Mouse (Mus musculus) stomach, postnatal 0 days (tissue): ENCODE measurements around the gene Mif4gd. TPM values are rescaled to one million over a fixed set of nuclear protein-coding genes. Genes with fewer than 3 reads are reported as not detected.

Experiments
- ATAC-seq: fragments of 200-750 bp; cut with Nextera tagmentation; 2 replicates; pipeline ENCODE4 v1.8.0; 2017; ENCODE audit not compliant: low FRiP score, low TSS enrichment
- DNase-seq: peaks from one replicate; pipeline ENCODE4 v3.0.0-alpha.2; 2016; ENCODE audit warnings: low spot score
- H3K27ac ChIP-seq: fragments of 300-500 bp; sonication (generic); replicated peaks from 2 replicates; pipeline ENCODE4 v1.5.1; 2014; ENCODE audit warnings: mild to moderate bottlenecking, control low read depth
- H3K27me3 ChIP-seq: fragments of 300-500 bp; sonication (generic); 2 replicates; pipeline ENCODE4 v1.6.1; 2014; ENCODE audit warnings: low read length; ENCODE audit not compliant: control insufficient read depth, insufficient read depth
- H3K36me3 ChIP-seq: fragments of 300-500 bp; sonication (generic); 2 replicates; pipeline ENCODE4 v1.6.1; 2014; ENCODE audit warnings: low read length, mixed read lengths; ENCODE audit not compliant: control insufficient read depth, insufficient read depth
- H3K4me1 ChIP-seq: fragments of 300-500 bp; sonication (generic); replicated peaks from 2 replicates; pipeline ENCODE4 v1.6.1; 2014; ENCODE audit warnings: antibody characterized with exemption; ENCODE audit not compliant: control insufficient read depth, insufficient read depth
- H3K4me2 ChIP-seq: fragments of 300-500 bp; sonication (generic); replicated peaks from 2 replicates; pipeline ENCODE4 v1.6.1; 2014; ENCODE audit warnings: low read depth, mild to moderate bottlenecking, control low read depth, moderate library complexity
- H3K4me3 ChIP-seq: fragments of 300-500 bp; sonication (generic); 2 replicates; pipeline ENCODE4 v1.5.1; 2014; ENCODE audit warnings: low read depth, low read length, control low read depth
- H3K9ac ChIP-seq: fragments of 300-500 bp; sonication (generic); 2 replicates; pipeline ENCODE4 v1.6.1; 2014; ENCODE audit warnings: mild to moderate bottlenecking, low read length, control low read depth, mixed read lengths
- H3K9me3 ChIP-seq: fragments of 300-500 bp; sonication (generic); 2 replicates; pipeline ENCODE4 v1.6.1; 2016; ENCODE audit warnings: low read length; ENCODE audit not compliant: control insufficient read depth
- CTCF ChIP-seq: IDR thresholded peaks from 2 replicates; pipeline ENCODE4 v1.5.1; 2016; ENCODE audit warnings: antibody characterized with exemption, low read depth, mild to moderate bottlenecking, moderate library complexity
- EP300 ChIP-seq: optimal IDR thresholded peaks from 2 replicates; pipeline ENCODE3; 2016; ENCODE audit warnings: antibody characterized with exemption
- WGBS: fragments of 180-500 bp; shearing (Covaris S2); extraction: QIAGEN DNeasy Blood & Tissue Kit; methylation state at CpG from one replicate; pipeline ENCODE4 v1.1.7; 2014; 5-methylcytosine and 5-hydroxymethylcytosine counted together
- polyA plus RNA-seq: library from polyadenylated mRNA; unstranded; fragments of >200 nt; fragmentation: Nextera tagmentation; extraction: Ambion mirVana; gene quantifications from 2 replicates; pipeline ENCODE4 v1.2.1, GENCODE M21; 2015

Mif4gd gene
- polyA plus RNA-seq, 1 experiment from 2014 or later = 48.9 TPM

GRCm38 (mm10) chr11:115627705-115628464 lies 15.1 kb upstream of the Mif4gd start, which contains the start of gene Slc25a19:
Gene Slc25a19 (minus strand): TSS chr11:115628295.
- H3K27ac ChIP-seq = 0 out of 2 replicates have a peak within 1 kb of the TSS, but pooled peaks have one; percentile 40
- under 1% methylated on average over 47 of the region's 47 CpGs for WGBS

DNA sequence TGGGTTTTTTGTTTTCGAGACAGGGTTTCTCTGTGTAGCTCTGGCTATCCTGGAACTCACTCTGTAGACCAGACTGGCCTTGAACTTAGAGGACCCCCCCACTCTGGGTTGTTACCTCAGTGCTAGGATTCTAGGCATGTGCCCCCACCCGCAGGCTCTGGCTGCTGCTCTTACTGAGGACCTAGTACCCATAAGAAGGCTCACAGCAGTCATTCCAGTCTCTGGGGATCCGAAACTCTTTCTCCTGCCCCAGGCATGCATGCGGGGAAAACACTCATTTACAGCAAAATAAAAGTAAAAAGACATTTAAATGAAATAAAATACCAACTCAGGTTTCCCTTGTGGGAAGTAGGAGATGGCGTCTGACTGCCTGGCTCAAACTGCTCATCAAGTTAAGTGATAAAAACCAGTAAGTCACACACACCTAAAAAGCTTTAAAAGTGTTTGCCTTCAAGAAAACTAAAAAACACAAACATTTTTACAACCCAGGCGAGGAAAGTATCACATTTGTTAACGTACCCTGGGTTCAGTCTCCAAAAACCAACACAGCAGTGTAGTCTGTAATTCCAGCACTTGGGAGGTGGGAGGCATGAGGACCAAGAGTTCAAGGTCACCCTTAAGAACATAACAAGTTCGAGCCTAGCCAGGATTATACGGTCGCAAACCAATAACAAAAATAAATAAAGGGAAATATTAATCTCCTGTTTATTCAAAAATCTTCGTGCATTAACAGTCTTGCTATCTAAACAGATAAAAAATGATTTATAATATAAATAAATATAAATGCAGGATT lies 14.3 kb upstream of the Mif4gd start:
- H3K4me1 ChIP-seq = no peaks in the 10 kb centered on the region
- no peaks in the 10 kb centered on the region for H3K27me3 ChIP-seq
- peak overlapping the region; percentile 61 for H3K4me3 ChIP-seq
- H3K27ac ChIP-seq = no peak overlapping the region
- TF ChIP-seq EP300 (no peak), CTCF (no peak)
- no peak for DNase-seq
- peak overlapping the region; percentile 87 for H3K4me2 ChIP-seq
- H3K36me3 ChIP-seq = peaks cover 4% of the 10 kb centered on the region; the same call in 1 of the 2 replicates
- H3K9ac ChIP-seq = no peak overlapping the region; the same call in 1 of the 2 replicates
- H3K9me3 ChIP-seq = no peaks in the 10 kb centered on the region
- WGBS = 42% methylated on average over 11 of the region's 11 CpGs
- ATAC-seq = no peak

More at GRCm38 (mm10) chr11:115627705-115628464, 15.1 kb upstream of the Mif4gd start, which contains the start of gene Slc25a19:
- DNase-seq (peak; percentile 97), ATAC-seq (peak; percentile 97)
- Histone ChIP-seq H3K4me2 (peak within 1 kb of the TSS; percentile 87), H3K36me3 (peaks cover under 1% of the 10 kb centered on the region; the same call in 1 of the 2 replicates), H3K9ac (peak within 1 kb of the TSS; percentile 72), H3K27me3 (no peaks in the 10 kb centered on the region), H3K9me3 (no peaks in the 10 kb centered on the region), H3K4me1 (no peaks in the 10 kb centered on the region), H3K4me3 (peak within 1 kb of the TSS; percentile 61)
- TF ChIP-seq EP300 (no peak), CTCF (no peak; the same call in 1 of the 2 replicates)

GRCm38 (mm10) chr11:115625877-115626276 lies 13.1 kb upstream of the Mif4gd start:
- Histone ChIP-seq H3K4me1 (no peaks in the 10 kb centered on the region), H3K4me2 (no peak overlapping the region), H3K9ac (no peak overlapping the region), H3K4me3 (no peak overlapping the region), H3K9me3 (no peaks in the 10 kb centered on the region), H3K27ac (no peak overlapping the region), H3K27me3 (no peaks in the 10 kb centered on the region), H3K36me3 (peaks cover 7% of the 10 kb centered on the region; the same call in 1 of the 2 replicates)
- 73% methylated on average over 9 of the region's 9 CpGs for WGBS
- TF ChIP-seq CTCF (no peak), EP300 (no peak)
- ATAC-seq = no peak
- DNase-seq = no peak

DNA sequence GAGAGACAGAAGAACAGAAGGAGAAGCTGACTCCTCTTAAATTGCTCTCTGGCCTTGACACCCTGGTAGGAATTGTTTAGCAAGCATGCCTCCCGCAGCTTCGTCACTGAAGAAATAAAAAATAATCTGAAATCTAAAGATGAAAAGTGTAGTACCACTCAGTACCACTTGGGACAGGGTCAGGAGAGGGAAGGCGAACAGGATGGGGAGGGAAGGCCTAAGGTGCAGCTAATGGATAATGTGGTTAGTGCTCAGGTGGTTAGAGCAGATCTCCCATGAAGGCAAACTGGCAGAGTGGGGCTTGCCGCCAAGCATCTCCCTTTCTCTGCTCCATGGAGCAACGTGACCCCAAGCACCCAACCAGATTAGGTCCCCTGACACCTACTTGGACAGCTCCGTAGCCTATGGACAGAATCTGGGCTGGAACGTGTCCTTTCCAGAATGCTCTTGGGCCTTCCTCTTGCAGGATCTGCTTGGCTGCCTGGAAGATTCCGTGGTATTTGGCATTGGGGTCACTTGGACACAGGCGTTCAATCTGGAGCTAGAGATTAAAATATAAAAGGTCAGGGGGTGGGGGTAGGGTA lies 10.8 kb upstream of the Mif4gd start:
- Histone ChIP-seq H3K9me3 (no peaks in the 10 kb centered on the region), H3K4me1 (no peaks in the 10 kb centered on the region), H3K9ac (no peak overlapping the region), H3K4me3 (no peak overlapping the region), H3K4me2 (no peak overlapping the region), H3K27ac (no peak overlapping the region), H3K27me3 (no peaks in the 10 kb centered on the region), H3K36me3 (peaks cover 11% of the 10 kb centered on the region; the same call in 1 of the 2 replicates)
- ATAC-seq (no peak), DNase-seq (no peak)
- 70% methylated on average over 9 of the region's 9 CpGs for WGBS
- TF ChIP-seq EP300 (no peak), CTCF (peak; percentile 73)

DNA sequence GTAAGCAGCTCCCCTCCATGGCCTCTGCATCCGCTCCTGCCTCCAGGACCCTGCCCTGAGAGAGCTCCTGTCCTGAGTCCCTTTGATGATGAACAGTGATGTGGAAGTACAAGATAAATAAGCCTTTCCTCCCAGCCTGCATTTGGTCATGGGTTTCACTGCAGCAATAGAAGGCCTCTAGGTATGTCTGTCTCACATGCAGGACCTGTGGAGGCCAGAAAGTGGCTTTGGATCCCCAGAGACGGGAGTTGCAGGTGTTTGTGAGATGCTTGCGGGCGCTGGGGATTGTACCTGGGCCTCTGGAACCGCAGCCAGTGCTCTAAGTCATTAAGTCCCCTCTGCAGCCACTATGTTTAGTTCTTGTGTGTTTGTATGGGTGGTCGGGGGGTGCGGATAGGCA lies 7.2 kb upstream of the Mif4gd start:
- ATAC-seq = no peak
- Histone ChIP-seq H3K9ac (no peak overlapping the region), H3K27ac (no peak overlapping the region), H3K4me3 (no peak overlapping the region), H3K9me3 (no peaks in the 10 kb centered on the region), H3K4me2 (no peak overlapping the region), H3K36me3 (peaks cover 16% of the 10 kb centered on the region), H3K27me3 (no peaks in the 10 kb centered on the region), H3K4me1 (no peaks in the 10 kb centered on the region)
- no peak for TF ChIP-seq EP300
- no peak for TF ChIP-seq CTCF
- 93% methylated on average over 7 of the region's 7 CpGs for WGBS
- DNase-seq = no peak
